Comparison of ENCODE assay signal across 9 mouse cellular contexts in the genomic region with DNA sequence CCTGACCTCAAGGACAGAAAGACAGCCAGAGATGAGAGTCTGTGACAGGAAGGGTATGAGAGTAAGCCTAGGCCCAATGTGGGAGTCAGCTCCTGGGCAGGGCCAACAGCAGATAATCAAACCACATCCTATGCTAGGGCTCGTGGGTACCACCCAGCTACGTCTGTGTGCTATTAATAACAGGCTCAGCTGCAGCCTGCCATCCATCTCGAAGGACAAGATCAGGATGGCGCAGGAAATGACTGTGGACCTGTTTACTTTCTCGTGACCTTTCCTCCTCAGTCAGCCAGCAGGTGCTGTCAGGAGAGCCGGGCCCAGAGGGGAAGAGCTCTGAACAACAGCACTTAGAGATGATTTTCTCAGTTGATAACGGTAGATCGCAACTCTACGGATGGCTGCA.
DNase-seq lines count a peak whose midpoint lies in the region; ATAC-seq lines count a peak whose summit lies in the region.
"Had no signal": no experiment of that assay in that cellular context is flagged by ENCODE, and none has a peak within 500 bp of the region (broad histone marks: within the 10 kb centered on the region; RNA-seq: fewer than 3 reads in every experiment).

No protein-coding gene starts in this region.

- ATAC-seq in megakaryocyte-erythroid progenitor cell, adult 5-6 weeks (replicated peaks; ENCODE audit: low FRiP score, low TSS enrichment, poor library complexity, severe bottlenecking): peak; percentile 86

- peak; percentile 84 for DNase-seq in CD4-positive, CD25-positive, alpha-beta regulatory T cell, adult 2 months (ENCODE audit: low read depth, low spot score)
- DNase-seq in adrenal gland, postnatal 36 days: peak; percentile 9 to 39
- DNase-seq in kidney, postnatal 25 days: peak; percentile 30 to 78
- DNase-seq in frontal cortex, postnatal 25 days (ENCODE audit: low spot score in 2 of 2): no peak
- no peak for DNase-seq in frontal cortex, postnatal 36 days (ENCODE audit: low spot score in 2 of 2)
- no peak for DNase-seq in right cerebral cortex, adult 2 months (ENCODE audit: low spot score in 2 of 2)
- DNase-seq in layer of hippocampus, postnatal 36 days: no peak
- DNase-seq: gastrocnemius, postnatal 25 days had no signal

Comparison
In these comparisons a context has a peak if more than half of its experiments do, and no peak if none do; other contexts are left out.
1. DNase-seq: peak in CD4-positive, CD25-positive, alpha-beta regulatory T cell, adult 2 months (single experiment), adrenal gland, postnatal 36 days (2 of 2) and kidney, postnatal 25 days (2 of 2); none in frontal cortex, postnatal 25 days (0 of 2), frontal cortex, postnatal 36 days (0 of 2), right cerebral cortex, adult 2 months (0 of 2) and layer of hippocampus, postnatal 36 days (0 of 2).